Mouse (Mus musculus) liver, adult 2 months (tissue): ENCODE data around the gene Zdhhc13. TPM values are rescaled to one million over a fixed set of nuclear protein-coding genes. Genes with fewer than 3 reads are reported as not detected.

ENCODE experiments used
- DNase-seq: peaks from one replicate; pipeline ENCODE4 v3.0.0-alpha.2; 2011; ENCODE audit warnings: low read depth, low spot score; ENCODE audit errors: extremely low read depth
- H3K27ac ChIP-seq: fragments of 200-500 bp; replicated peaks from 2 replicates; pipeline ENCODE4 v1.5.1; 2012; ENCODE audit warnings: low read depth, mild to moderate bottlenecking, control low read depth, inconsistent platforms, low read length; ENCODE audit not compliant: insufficient read depth
- H3K27me3 ChIP-seq: fragments of 200-500 bp; 2 replicates; pipeline ENCODE4 v1.6.1; 2012; ENCODE audit warnings: mild to moderate bottlenecking, moderate library complexity, low read length, inconsistent platforms; ENCODE audit not compliant: control insufficient read depth, insufficient read depth
- H3K36me3 ChIP-seq: fragments of 200-500 bp; 2 replicates; pipeline ENCODE4 v1.6.1; 2012; ENCODE audit warnings: low read length, inconsistent platforms; ENCODE audit not compliant: control insufficient read depth, insufficient read depth
- H3K4me1 ChIP-seq: fragments of 200-500 bp; 2 replicates; pipeline ENCODE4 v1.6.1; 2011; ENCODE audit warnings: low read length; ENCODE audit not compliant: control insufficient read depth, insufficient read depth
- H3K4me3 ChIP-seq: fragments of 200-500 bp; 2 replicates; pipeline ENCODE4 v1.5.1; 2011; ENCODE audit warnings: low read depth, mild to moderate bottlenecking, control low read depth, low read length, moderate library complexity; ENCODE audit not compliant: insufficient read depth
- H3K79me2 ChIP-seq: fragments of 200-500 bp; 2 replicates; pipeline ENCODE4 v1.6.1; 2012; ENCODE audit warnings: inconsistent platforms, mild to moderate bottlenecking, low read length, moderate library complexity; ENCODE audit not compliant: control insufficient read depth, insufficient read depth
- H3K9ac ChIP-seq: fragments of 200-500 bp; 2 replicates; pipeline ENCODE4 v1.6.1; 2012; ENCODE audit warnings: low read depth, mild to moderate bottlenecking, control low read depth, inconsistent platforms, low read length
- CTCF ChIP-seq: fragments of 200-500 bp; IDR thresholded peaks from 2 replicates; pipeline ENCODE4 v1.5.1; 2011; ENCODE audit warnings: low read depth, low read length, control low read depth
- POLR2A ChIP-seq: fragments of 200-500 bp; IDR thresholded peaks from 2 replicates; pipeline ENCODE4 v1.6.1; 2011; ENCODE audit warnings: low read length, control low read depth; ENCODE audit not compliant: insufficient read depth; ENCODE audit errors: extremely low read depth
- WGBS: fragments of 180-500 bp; shearing (Covaris S2); methylation state at CpG from one replicate; pipeline ENCODE4 v1.1.7; 2018; 5-methylcytosine and 5-hydroxymethylcytosine counted together
- polyA plus RNA-seq: library from polyadenylated mRNA; depleted of rRNA; stranded (reverse); fragments of >200 nt; gene quantifications from 2 replicates; pipeline ENCODE4 v1.2.3, GENCODE M21; 2012
- total RNA-seq: library from RNA; depleted of rRNA; stranded (reverse); fragments of >200 nt; gene quantifications from 2 replicates; pipeline ENCODE4 v1.2.3, GENCODE M21; 2014

Gene Zdhhc13
- total and polyA plus RNA-seq, 2 experiments, result 3.0 to 6.2 TPM

DNA sequence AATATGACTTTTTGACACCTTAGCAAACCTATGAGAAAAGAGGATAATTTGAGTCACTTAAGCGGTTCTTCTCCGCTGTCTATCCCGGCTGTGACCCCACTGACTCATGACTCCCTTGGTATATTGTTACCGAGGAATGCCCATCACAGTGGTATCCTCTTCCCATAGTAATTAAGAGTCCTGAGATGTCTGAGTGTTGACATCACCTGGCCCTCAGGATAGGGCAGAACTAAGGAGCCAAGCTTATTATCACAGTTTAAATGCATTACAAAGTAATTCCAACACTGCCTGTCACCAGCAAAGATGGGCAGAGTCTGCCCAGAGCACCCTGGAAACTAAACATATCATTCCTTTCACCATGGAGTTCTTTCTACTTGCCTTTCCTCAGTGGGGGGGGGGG, 22.8 kb upstream of the Zdhhc13 start:
- Histone ChIP-seq H3K27ac (no peak overlapping the region), H3K4me1 (no peaks in the 10 kb centered on the region), H3K4me3 (no peak overlapping the region), H3K27me3 (no peaks in the 10 kb centered on the region), H3K36me3 (no peaks in the 10 kb centered on the region), H3K9ac (no peak overlapping the region), H3K79me2 (no peaks in the 10 kb centered on the region)
- WGBS, result 89% methylated on average over 4 of the region's 4 CpGs
- TF ChIP-seq CTCF, result no peak
- no peak for TF ChIP-seq POLR2A
- no peak for DNase-seq

DNA sequence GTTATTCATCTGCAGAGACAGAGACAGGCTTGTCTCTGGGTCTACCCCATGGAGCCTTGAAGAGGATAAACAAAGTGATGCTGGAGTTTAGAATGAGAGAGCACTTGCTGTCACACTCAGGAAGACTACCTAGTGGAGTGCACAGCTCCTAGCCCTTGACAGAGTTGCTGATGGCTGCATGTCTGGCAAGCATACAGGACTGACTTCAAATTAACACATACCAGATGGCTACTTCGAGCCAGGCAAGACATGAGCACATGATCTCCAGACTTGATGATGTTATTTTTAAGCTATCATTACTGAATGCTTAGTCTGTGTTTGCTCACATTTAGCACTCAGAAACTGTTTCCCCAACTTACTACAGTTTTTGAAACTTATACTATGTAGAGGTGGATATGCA, 19.1 kb upstream of the Zdhhc13 start:
- Histone ChIP-seq H3K27me3 (no peaks in the 10 kb centered on the region), H3K4me1 (no peaks in the 10 kb centered on the region), H3K27ac (no peak overlapping the region), H3K9ac (no peak overlapping the region), H3K79me2 (no peaks in the 10 kb centered on the region), H3K4me3 (no peak overlapping the region), H3K36me3 (no peaks in the 10 kb centered on the region)
- no peak for DNase-seq
- 65% methylated on average over 1 of the region's 1 CpGs for WGBS
- TF ChIP-seq CTCF (no peak), POLR2A (no peak)

DNA sequence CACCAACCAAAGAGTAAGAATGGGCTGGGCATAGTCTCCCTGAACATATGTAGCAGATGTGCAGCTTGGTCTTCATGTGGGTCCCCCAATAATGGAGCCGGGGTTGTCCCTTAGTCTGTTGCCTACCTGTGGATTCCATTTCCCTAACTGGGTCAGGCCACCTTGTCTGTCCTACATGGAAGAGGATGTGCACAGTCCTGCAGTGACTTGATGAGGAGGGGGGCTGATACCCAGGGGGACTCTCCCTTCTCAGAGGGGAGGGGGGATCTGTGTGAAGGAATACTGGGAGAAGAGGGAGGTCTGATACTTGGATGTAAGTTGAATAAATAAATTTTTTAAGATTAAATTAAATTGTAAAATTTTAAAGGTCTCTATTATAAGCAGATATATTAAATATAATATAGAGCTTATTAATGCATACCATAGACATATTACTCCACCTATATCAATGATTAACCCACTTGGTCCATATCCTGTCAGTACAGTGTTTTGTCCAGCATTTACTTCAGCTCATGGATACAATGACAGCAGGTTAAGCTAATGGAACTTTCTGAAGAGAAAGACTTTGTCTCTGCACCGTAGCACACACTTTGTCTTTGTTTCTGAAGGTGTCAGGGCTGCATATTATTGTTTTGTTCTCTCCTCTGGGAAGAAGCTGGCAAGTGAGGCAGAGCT, 16.6 kb upstream of the Zdhhc13 start:
- Histone ChIP-seq H3K36me3 (no peaks in the 10 kb centered on the region), H3K27me3 (no peaks in the 10 kb centered on the region), H3K79me2 (no peaks in the 10 kb centered on the region), H3K27ac (no peak overlapping the region), H3K4me3 (no peak overlapping the region), H3K4me1 (no peaks in the 10 kb centered on the region), H3K9ac (no peak overlapping the region)
- TF ChIP-seq CTCF, result no peak
- TF ChIP-seq POLR2A, result no peak
- no peak for DNase-seq
- WGBS, result 93% methylated on average over 2 of the region's 2 CpGs

DNA sequence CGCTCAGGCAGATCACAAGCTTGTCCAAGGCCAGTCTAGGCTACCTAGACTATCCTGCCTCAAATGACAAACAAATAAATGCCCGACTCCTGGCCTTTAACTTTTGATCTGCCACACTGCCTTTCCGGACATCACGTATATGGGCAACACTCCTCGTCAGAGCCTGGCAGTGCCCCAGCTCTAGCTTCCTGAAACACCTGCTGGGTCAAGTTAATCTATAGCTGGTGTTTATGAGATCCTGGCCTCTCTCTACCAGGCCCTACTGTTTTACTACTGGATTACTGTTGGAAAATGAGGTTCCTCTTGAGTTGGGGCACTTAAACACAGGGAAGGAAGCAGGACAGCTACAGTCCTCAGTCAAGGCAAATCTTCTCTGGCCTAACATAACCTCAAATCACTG, 15.5 kb upstream of the Zdhhc13 start:
- Histone ChIP-seq H3K36me3 (no peaks in the 10 kb centered on the region), H3K9ac (no peak overlapping the region), H3K4me1 (no peaks in the 10 kb centered on the region), H3K4me3 (no peak overlapping the region), H3K79me2 (no peaks in the 10 kb centered on the region), H3K27ac (no peak overlapping the region), H3K27me3 (no peaks in the 10 kb centered on the region)
- no peak for DNase-seq
- TF ChIP-seq CTCF, result no peak
- TF ChIP-seq POLR2A, result no peak
- WGBS, result 79% methylated on average over 5 of the region's 5 CpGs

DNA sequence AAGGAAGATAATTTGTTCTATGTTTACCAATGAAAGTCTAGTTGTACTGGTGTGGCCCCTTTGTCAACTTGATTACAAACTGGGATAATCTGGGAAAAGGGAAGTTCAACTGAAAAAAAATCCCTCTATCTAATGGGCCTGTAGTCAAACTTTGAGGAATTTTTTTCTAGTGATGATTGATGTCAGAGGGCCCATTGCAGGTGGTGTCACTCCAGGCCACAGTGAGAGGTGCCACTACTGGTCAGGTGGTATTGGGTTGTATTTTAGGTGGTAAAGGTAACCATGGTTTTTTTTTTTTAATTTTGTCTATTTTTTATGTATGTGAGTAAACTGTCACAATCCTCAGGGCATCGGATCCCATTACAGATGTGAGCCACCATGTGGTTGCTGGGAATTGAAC, 14.2 kb upstream of the Zdhhc13 start:
- Histone ChIP-seq H3K4me1 (no peaks in the 10 kb centered on the region), H3K27me3 (no peaks in the 10 kb centered on the region), H3K79me2 (no peaks in the 10 kb centered on the region), H3K9ac (no peak overlapping the region), H3K4me3 (no peak overlapping the region), H3K36me3 (no peaks in the 10 kb centered on the region), H3K27ac (no peak overlapping the region)
- TF ChIP-seq CTCF (no peak), POLR2A (no peak)
- DNase-seq, result no peak
- 100% methylated on average over 1 of the region's 1 CpGs for WGBS

DNA sequence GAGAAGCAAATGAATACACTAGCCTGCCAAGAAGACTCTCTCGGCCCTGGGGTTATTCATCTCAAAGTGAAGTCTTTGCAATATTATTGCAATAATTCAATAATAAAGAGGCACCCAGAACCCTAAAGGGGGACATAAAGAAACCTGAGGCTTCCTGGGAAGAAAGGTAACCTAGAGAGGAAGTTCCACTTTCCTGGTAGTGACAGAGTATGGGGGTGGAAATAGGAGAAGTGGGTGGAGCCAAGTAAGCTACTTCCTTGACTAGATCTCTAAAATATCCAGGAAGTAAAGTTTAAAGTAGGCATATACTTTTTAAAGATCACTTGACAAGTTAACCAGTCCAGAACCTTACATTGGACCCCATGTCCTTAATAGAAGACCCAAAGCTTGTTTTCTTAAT, 13.4 kb upstream of the Zdhhc13 start:
- no peak overlapping the region for H3K27ac ChIP-seq
- no peaks in the 10 kb centered on the region for H3K79me2 ChIP-seq
- no peak overlapping the region for H3K4me3 ChIP-seq
- no peak overlapping the region for H3K9ac ChIP-seq
- no peaks in the 10 kb centered on the region for H3K27me3 ChIP-seq
- TF ChIP-seq POLR2A (no peak), CTCF (no peak)
- no peak for DNase-seq
- no peaks in the 10 kb centered on the region for H3K36me3 ChIP-seq
- H3K4me1 ChIP-seq, result no peaks in the 10 kb centered on the region
- 94% methylated on average over 1 of the region's 1 CpGs for WGBS
